Mouse (Mus musculus): ENCODE results near the gene Zfp704. TPM values are rescaled to one million over a fixed set of nuclear protein-coding genes. Genes with fewer than 3 reads are reported as not detected.

Gene Zfp704
- total RNA-seq, 2 experiments from 2014 or later: 15.6 to 25.3 TPM

DNA sequence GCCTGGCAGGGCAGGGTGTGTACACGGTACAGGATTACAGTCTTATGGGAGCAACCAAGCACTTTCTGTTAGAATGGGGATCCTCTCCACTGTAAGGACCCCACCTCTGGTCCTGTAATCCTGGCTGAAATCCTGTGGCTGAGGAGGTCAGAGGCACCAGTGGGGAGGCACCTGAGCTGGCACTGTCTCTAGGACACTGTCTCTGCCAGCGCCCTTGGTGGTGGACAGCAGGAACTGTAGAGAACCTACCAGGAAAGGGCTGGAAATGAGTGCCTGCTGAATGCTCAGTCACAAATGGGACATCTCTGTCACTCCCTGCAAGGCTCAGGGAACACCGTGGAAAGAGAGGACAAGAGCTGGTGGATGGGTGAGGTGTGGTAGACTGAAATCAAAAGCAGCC, 133.5 kb downstream of the Zfp704 start:
- no peak for ATAC-seq (replicated peaks; ENCODE audit: poor library complexity, severe bottlenecking)

GRCm38 (mm10) chr3:9475501-9475900, 134.4 kb downstream of the Zfp704 start:
- ATAC-seq (replicated peaks; ENCODE audit: poor library complexity, severe bottlenecking): no peak

- ATAC-seq (replicated peaks; ENCODE audit: poor library complexity, severe bottlenecking): no peak
These were observed 135.6 kb downstream of the Zfp704 start for GRCm38 (mm10) chr3:9474331-9474730.

- ATAC-seq (replicated peaks; ENCODE audit: poor library complexity, severe bottlenecking): peak; percentile 74
These were observed 143.6 kb downstream of the Zfp704 start for GRCm38 (mm10) chr3:9466287-9466686.

- peak; percentile 87 for ATAC-seq (replicated peaks; ENCODE audit: poor library complexity, severe bottlenecking)
These were observed 144.2 kb downstream of the Zfp704 start for GRCm38 (mm10) chr3:9465731-9466130.

DNA sequence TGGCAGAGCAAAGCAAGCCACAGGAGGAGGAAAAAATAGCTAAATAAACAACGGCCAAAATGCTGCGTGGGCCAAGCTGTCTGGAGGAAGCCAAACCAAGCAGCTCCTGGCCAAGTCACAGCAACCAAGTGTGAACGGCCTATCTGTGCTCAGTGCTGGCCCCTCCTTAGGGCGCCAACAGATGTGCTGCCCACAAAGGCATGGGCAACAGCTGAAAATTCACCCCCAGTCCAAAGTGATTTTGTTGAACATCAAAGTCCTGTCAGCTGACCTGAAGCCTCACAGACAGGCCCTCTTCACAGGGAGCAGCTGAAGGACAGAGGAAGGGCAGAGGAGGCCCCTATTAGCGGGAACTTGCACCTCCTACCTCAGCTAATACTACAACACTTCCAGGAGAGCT, 148.2 kb downstream of the Zfp704 start:
- ATAC-seq (replicated peaks; ENCODE audit: poor library complexity, severe bottlenecking): no peak

DNA sequence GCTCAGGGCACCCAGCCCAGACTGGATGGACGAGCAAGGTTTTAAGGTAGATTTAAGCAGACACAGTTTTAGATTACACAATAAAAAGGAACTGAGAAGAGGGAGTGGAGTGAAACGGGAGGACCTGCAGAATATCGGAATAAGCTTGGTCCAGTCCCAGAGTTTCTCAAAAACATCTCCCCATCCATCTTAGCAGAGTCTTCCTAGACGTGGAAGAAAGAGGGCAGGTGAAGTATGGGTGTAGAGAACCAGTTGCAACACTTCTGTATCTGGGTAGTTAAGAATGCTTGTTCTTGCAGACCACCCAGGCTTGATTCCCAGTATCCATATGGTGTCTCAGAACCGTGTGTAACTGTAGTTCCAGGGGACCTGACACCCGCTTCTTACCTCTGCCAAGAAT, 149.6 kb downstream of the Zfp704 start:
- ATAC-seq (replicated peaks; ENCODE audit: poor library complexity, severe bottlenecking): no peak

- no peak for ATAC-seq (replicated peaks; ENCODE audit: poor library complexity, severe bottlenecking)
These were observed 153.4 kb downstream of the Zfp704 start for GRCm38 (mm10) chr3:9456380-9456890.

GRCm38 (mm10) chr3:9455351-9455750, 154.5 kb downstream of the Zfp704 start:
- ATAC-seq (replicated peaks; ENCODE audit: poor library complexity, severe bottlenecking): no peak

DNA sequence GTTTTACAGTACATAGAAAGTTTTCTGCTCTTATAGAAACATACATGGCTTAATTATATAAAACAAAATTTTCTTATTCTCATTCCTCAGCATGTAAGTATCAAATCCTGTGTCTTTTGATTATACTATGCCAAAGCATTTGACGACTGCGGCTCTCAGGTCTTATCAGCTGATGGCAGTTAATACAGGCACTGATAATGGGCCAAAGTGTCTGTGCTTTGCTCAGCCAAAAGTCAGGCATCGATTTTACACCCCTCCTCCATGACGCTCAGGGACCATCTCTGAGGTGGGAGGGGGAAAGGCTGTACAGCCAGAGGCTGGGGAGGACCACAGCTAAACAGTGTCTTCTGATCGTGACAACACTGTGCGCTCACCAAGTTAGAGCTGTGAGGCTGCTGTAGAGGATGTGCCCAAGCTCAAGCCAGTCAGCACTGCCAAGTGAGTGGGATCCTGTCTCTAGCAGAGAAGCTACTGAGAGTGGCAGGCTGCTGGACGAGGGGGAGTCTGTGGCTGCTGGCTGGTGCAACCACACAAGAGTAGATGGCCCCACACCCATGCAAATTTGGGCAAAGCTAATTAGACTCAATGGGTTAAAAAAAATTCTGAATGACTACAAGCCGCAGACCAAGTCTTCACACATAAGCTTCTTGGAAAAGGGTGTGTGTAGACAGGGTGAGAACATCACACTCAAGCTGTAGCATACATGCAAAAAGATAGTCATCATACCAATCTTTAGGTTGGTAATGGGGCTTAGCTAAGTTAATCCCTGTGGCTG, 155.1 kb downstream of the Zfp704 start:
- ATAC-seq (replicated peaks; ENCODE audit: poor library complexity, severe bottlenecking): no peak

- ATAC-seq (replicated peaks; ENCODE audit: poor library complexity, severe bottlenecking): no peak
These were observed 159.4 kb downstream of the Zfp704 start for GRCm38 (mm10) chr3:9450521-9450920.

DNA sequence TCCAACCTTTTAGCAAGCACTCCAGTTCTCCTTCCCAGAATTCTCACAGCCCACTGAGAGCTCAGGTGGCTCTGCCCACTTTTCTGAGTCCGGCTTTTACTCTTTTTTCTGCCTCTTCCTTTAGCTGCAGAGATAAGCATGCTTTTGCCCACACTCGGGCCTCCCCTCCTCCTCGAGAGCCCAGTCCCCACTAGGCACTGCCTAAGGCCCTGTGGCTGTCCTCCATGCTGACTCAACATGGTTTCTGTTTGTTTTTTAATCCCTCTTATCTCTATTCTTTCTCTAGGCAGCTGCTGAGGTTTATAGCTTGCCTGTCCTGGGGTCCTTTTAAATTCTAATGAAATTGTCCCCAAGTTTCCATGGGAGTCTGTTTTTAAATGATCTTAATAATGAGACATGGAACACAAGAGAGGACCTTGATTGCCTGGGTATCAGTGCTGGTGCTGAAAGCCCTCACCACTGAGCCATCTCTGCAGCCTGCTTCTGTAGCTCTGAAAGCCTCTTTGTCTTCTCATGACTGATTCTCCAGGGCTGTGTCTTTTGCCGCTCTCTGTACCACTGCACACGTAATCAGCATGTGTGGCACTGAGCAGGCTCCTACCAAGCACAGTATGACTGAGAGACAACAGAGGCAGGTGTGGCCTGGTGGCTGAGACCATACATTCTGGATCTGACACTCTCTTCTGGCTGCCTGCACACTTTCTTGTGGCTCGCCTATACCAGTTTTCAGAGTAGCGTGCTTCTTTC, 160.5 kb downstream of the Zfp704 start:
- no peak for ATAC-seq (replicated peaks; ENCODE audit: poor library complexity, severe bottlenecking)

- no peak for ATAC-seq (replicated peaks; ENCODE audit: poor library complexity, severe bottlenecking)
These were observed 161.3 kb downstream of the Zfp704 start for GRCm38 (mm10) chr3:9448541-9448940.

DNA sequence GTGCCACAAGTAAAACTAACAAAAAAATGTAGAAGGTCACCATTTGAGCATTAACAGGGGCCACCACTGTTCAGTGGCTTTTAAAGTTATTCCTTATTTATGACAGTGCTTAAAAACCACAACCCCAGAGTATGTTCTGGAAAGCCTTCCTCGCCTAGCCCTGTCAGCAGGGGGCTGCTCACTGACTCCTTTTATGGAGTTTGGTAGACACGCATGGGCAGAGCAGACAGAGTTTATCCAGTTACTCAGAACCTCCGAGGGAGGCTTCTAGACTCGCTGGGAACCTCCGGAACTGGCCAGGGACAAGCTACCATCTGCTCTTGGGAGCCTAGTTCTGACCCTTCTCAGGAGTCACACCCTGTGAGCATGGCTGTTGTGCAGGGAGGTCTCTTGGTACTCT, 165.3 kb downstream of the Zfp704 start:
- no peak for ATAC-seq (replicated peaks; ENCODE audit: poor library complexity, severe bottlenecking)

- no peak for ATAC-seq (replicated peaks; ENCODE audit: poor library complexity, severe bottlenecking)
These were observed 165.9 kb downstream of the Zfp704 start for GRCm38 (mm10) chr3:9443981-9444380.

- no peak for ATAC-seq (replicated peaks; ENCODE audit: poor library complexity, severe bottlenecking)
These were observed 166.4 kb downstream of the Zfp704 start for GRCm38 (mm10) chr3:9443476-9443875.

- no peak for ATAC-seq (replicated peaks; ENCODE audit: poor library complexity, severe bottlenecking)
These were observed 168.0 kb downstream of the Zfp704 start for GRCm38 (mm10) chr3:9441566-9442540.

- ATAC-seq (replicated peaks; ENCODE audit: poor library complexity, severe bottlenecking): no peak
These were observed 169.4 kb downstream of the Zfp704 start for GRCm38 (mm10) chr3:9440466-9440865.

- peak; percentile 64 for ATAC-seq (replicated peaks; ENCODE audit: poor library complexity, severe bottlenecking)
These were observed 170.1 kb downstream of the Zfp704 start for GRCm38 (mm10) chr3:9439619-9440286.

DNA sequence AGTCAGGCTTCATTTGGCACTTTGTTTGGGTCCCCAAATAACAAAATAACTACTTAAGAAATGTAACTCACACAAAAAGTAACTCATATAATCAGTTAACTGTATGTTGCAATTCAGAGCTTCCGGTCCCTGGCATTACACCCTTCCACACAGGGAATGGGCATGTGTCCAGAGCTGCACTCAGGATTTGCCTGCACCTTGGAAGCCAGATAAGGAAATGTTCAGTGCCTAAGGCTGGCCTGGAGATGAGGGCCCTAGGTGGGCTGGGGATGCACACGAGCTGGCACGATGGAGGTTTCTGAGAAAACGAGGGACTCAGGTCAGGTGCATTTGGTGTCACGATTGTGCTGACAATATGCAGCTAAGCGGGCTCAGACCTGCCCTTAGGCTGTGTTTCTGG, 173.6 kb downstream of the Zfp704 start:
- peak; percentile 31; the same call in 1 of the 2 replicates for ATAC-seq (replicated peaks; ENCODE audit: poor library complexity, severe bottlenecking)
